Mouse (Mus musculus) intestine, embryonic 14.5 days (tissue): Measurements from ENCODE around the gene Wwc1. TPM values are rescaled to one million over a fixed set of nuclear protein-coding genes. Genes with fewer than 3 reads are reported as not detected.

Experiments used
- ATAC-seq: fragments of 200-750 bp; cut with Nextera tagmentation; replicated peaks from 2 replicates; pipeline ENCODE4 v1.8.0; 2017; ENCODE audit warnings: low read depth, moderate number of reproducible peaks, moderate TSS enrichment, moderate library complexity; ENCODE audit not compliant: low FRiP score, low TSS enrichment
- DNase-seq: peaks from one replicate; pipeline ENCODE4 v3.0.0-alpha.2; 2018; ENCODE audit warnings: low spot score
- H3K27ac ChIP-seq: fragments of 300-500 bp; sonication (generic); 2 replicates; pipeline ENCODE4 v1.5.1; 2014; ENCODE audit warnings: low read depth, mild to moderate bottlenecking, control low read depth
- H3K27me3 ChIP-seq: fragments of 300-500 bp; sonication (generic); replicated peaks from 2 replicates; pipeline ENCODE4 v1.6.1; 2014; ENCODE audit warnings: low read length, control low read depth; ENCODE audit not compliant: control insufficient read depth, insufficient read depth
- H3K36me3 ChIP-seq: fragments of 300-500 bp; sonication (generic); 2 replicates; pipeline ENCODE4 v1.6.1; 2014; ENCODE audit warnings: low read length, control low read depth; ENCODE audit not compliant: control insufficient read depth, insufficient read depth
- H3K4me1 ChIP-seq: fragments of 300-500 bp; sonication (generic); replicated peaks from 2 replicates; pipeline ENCODE4 v1.6.1; 2014; ENCODE audit warnings: low read length, control low read depth, mixed read lengths; ENCODE audit not compliant: control insufficient read depth, insufficient read depth
- H3K4me2 ChIP-seq: fragments of 300-500 bp; sonication (generic); 2 replicates; pipeline ENCODE4 v1.6.1; 2014; ENCODE audit warnings: low read length
- H3K4me3 ChIP-seq: fragments of 300-500 bp; sonication (generic); 2 replicates; pipeline ENCODE4 v1.5.1; 2014; ENCODE audit warnings: low read depth, low read length, control low read depth, mixed read lengths
- H3K9ac ChIP-seq: fragments of 300-500 bp; sonication (generic); 2 replicates; pipeline ENCODE4 v1.6.1; 2014; ENCODE audit warnings: mild to moderate bottlenecking, low read length
- H3K9me3 ChIP-seq: fragments of 300-500 bp; sonication (generic); 2 replicates; pipeline ENCODE4 v1.6.1; 2016; ENCODE audit warnings: low read length, control low read depth; ENCODE audit not compliant: control insufficient read depth
- WGBS: fragments of 180-500 bp; shearing (Covaris S2); extraction: QIAGEN DNeasy Blood & Tissue Kit; methylation state at CpG from one replicate; pipeline ENCODE4 v1.1.7; 2014; 5-methylcytosine and 5-hydroxymethylcytosine counted together
- polyA plus RNA-seq: library from polyadenylated mRNA; unstranded; fragments of >200 nt; fragmentation: Nextera tagmentation; extraction: Ambion mirVana; gene quantifications from 2 replicates; pipeline ENCODE4 v1.2.1, GENCODE M21; 2014

Gene Wwc1
- polyA plus RNA-seq, 1 experiment from 2014 or later: 12.4 TPM

GRCm38 (mm10) chr11:35838345-35839338 is 141.7 kb downstream of the Wwc1 start:
- H3K9me3 ChIP-seq: no peaks in the 10 kb centered on the region
- no peaks in the 10 kb centered on the region for H3K27me3 ChIP-seq
- peaks cover under 1% of the 10 kb centered on the region for H3K4me1 ChIP-seq
- peak overlapping the region; percentile 38; the same call in 1 of the 2 replicates for H3K9ac ChIP-seq
- H3K4me3 ChIP-seq: peak overlapping the region; percentile 32
- DNase-seq: peak; percentile 90
- peak overlapping the region; percentile 67 for H3K4me2 ChIP-seq
- 22% methylated on average over 28 of the region's 28 CpGs for WGBS
- ATAC-seq: peak; percentile 82
- H3K36me3 ChIP-seq: 0 out of 2 replicates have a peak, but pooled peaks cover 11% of the 10 kb centered on the region
- no peak overlapping the region for H3K27ac ChIP-seq

- H3K27me3 ChIP-seq: no peaks in the 10 kb centered on the region
- H3K4me2 ChIP-seq: peak overlapping the region; percentile 67
- H3K36me3 ChIP-seq: peaks cover 15% of the 10 kb centered on the region; the same call in 1 of the 2 replicates
- no peaks in the 10 kb centered on the region for H3K9me3 ChIP-seq
- peaks cover 10% of the 10 kb centered on the region for H3K4me1 ChIP-seq
- 73% methylated on average over 5 of the region's 5 CpGs for whole genome bisulfite sequencing
- H3K27ac ChIP-seq: no peak overlapping the region
- no peak overlapping the region for H3K9ac ChIP-seq
- DNase-seq (no peak), ATAC-seq (no peak)
- no peak overlapping the region for H3K4me3 ChIP-seq
Observed at GRCm38 (mm10) chr11:35837156-35838126, 142.9 kb downstream of the Wwc1 start.

- Histone ChIP-seq H3K36me3 (peaks cover 31% of the 10 kb centered on the region), H3K4me3 (peak within 1 kb of the TSS; percentile 84), H3K27me3 (no peaks in the 10 kb centered on the region), H3K4me2 (peak within 1 kb of the TSS; percentile 75), H3K4me1 (peaks cover 10% of the 10 kb centered on the region), H3K9me3 (no peaks in the 10 kb centered on the region), H3K27ac (peak within 1 kb of the TSS; percentile 19; the same call in 1 of the 2 replicates), H3K9ac (peak within 1 kb of the TSS; percentile 79)
- peak; percentile 73 for ATAC-seq
- 2% methylated on average over 46 of the region's 46 CpGs for WGBS
- peak; percentile 96 for DNase-seq
Observed at GRCm38 (mm10) chr11:35834022-35834760, 146.1 kb downstream of the Wwc1 start, which contains the start of gene Rars. Gene Rars, minus strand, starts transcription at chr11:35834506.

GRCm38 (mm10) chr11:35833270-35833669 is 147.1 kb downstream of the Wwc1 start:
- peak overlapping the region; percentile 79 for H3K9ac ChIP-seq
- no peak for DNase-seq
- peaks cover 41% of the 10 kb centered on the region for H3K36me3 ChIP-seq
- no peak overlapping the region for H3K27ac ChIP-seq
- no peaks in the 10 kb centered on the region for H3K27me3 ChIP-seq
- no peak for ATAC-seq
- H3K4me3 ChIP-seq: peak overlapping the region; percentile 84
- peak overlapping the region; percentile 75 for H3K4me2 ChIP-seq
- no peaks in the 10 kb centered on the region for H3K9me3 ChIP-seq
- H3K4me1 ChIP-seq: peaks cover 10% of the 10 kb centered on the region
- WGBS: 83% methylated on average over 6 of the region's 6 CpGs

- peaks cover 52% of the 10 kb centered on the region for H3K36me3 ChIP-seq
- no peak overlapping the region for H3K4me3 ChIP-seq
- H3K4me1 ChIP-seq: peaks cover 10% of the 10 kb centered on the region
- H3K27me3 ChIP-seq: no peaks in the 10 kb centered on the region
- H3K4me2 ChIP-seq: no peak overlapping the region
- no peak for DNase-seq
- no peak overlapping the region for H3K9ac ChIP-seq
- no peak overlapping the region for H3K27ac ChIP-seq
- ATAC-seq: no peak
- H3K9me3 ChIP-seq: no peaks in the 10 kb centered on the region
- 71% methylated on average over 4 of the region's 4 CpGs for WGBS
Observed at GRCm38 (mm10) chr11:35832139-35832538, 148.2 kb downstream of the Wwc1 start.

- 93% methylated on average over 6 of the region's 6 CpGs for WGBS
- no peak overlapping the region for H3K4me2 ChIP-seq
- no peak overlapping the region for H3K9ac ChIP-seq
- 0 out of 2 replicates have a peak, but pooled peaks cover under 1% of the 10 kb centered on the region for H3K4me1 ChIP-seq
- H3K27ac ChIP-seq: no peak overlapping the region
- peaks cover 94% of the 10 kb centered on the region for H3K36me3 ChIP-seq
- ATAC-seq (no peak), DNase-seq (no peak)
- no peaks in the 10 kb centered on the region for H3K27me3 ChIP-seq
- H3K9me3 ChIP-seq: no peaks in the 10 kb centered on the region
- no peak overlapping the region for H3K4me3 ChIP-seq
Observed at GRCm38 (mm10) chr11:35827714-35828113, 152.6 kb downstream of the Wwc1 start.

- peaks cover 97% of the 10 kb centered on the region for H3K36me3 ChIP-seq
- 90% methylated on average over 12 of the region's 12 CpGs for WGBS
- H3K4me3 ChIP-seq: no peak overlapping the region
- H3K4me2 ChIP-seq: no peak overlapping the region
- no peak overlapping the region for H3K27ac ChIP-seq
- DNase-seq: no peak
- no peaks in the 10 kb centered on the region for H3K9me3 ChIP-seq
- H3K4me1 ChIP-seq: no peaks in the 10 kb centered on the region
- H3K9ac ChIP-seq: no peak overlapping the region
- H3K27me3 ChIP-seq: no peaks in the 10 kb centered on the region
- ATAC-seq: no peak
Observed at GRCm38 (mm10) chr11:35816316-35816715, 164.0 kb downstream of the Wwc1 start.
